Mouse (Mus musculus) skeletal muscle tissue, adult 2 months (tissue): ENCODE data around the gene Hoxc5.
A peak's percentile ranks its signal among the peaks of the same experiment; 100 is the strongest.

ENCODE experiments used
- DNase-seq: peaks from one replicate; pipeline ENCODE4 v3.0.0-alpha.2; 2012; ENCODE audit warnings: low read depth, low spot score

The Hoxc5 gene

GRCm38 (mm10) chr15:102945185-102946077, 21.8 kb upstream of the Hoxc5 start:
- DNase-seq: no peak

GRCm38 (mm10) chr15:102947276-102947675, 20.0 kb upstream of the Hoxc5 start:
- DNase-seq: no peak

- no peak for DNase-seq
Measured at GRCm38 (mm10) chr15:102948842-102949241, 18.4 kb upstream of the Hoxc5 start.

GRCm38 (mm10) chr15:102949696-102950095, 17.5 kb upstream of the Hoxc5 start:
- no peak for DNase-seq

GRCm38 (mm10) chr15:102950877-102951276, 16.4 kb upstream of the Hoxc5 start:
- no peak for DNase-seq

- DNase-seq: no peak
Measured at GRCm38 (mm10) chr15:102953561-102953960, 13.7 kb upstream of the Hoxc5 start.

- peak; percentile 45 for DNase-seq
Measured at GRCm38 (mm10) chr15:102954192-102955006, 12.8 kb upstream of the Hoxc5 start, which contains the start of gene Hoxc11. Hoxc11 (plus strand) TSS chr15:102954427.

GRCm38 (mm10) chr15:102955007-102955382, 12.2 kb upstream of the Hoxc5 start:
- DNase-seq: peak; percentile 40

- DNase-seq: peak; percentile 44
Measured at GRCm38 (mm10) chr15:102955833-102956640, 11.2 kb upstream of the Hoxc5 start.

- no peak for DNase-seq
Measured at GRCm38 (mm10) chr15:102956906-102957305, 10.3 kb upstream of the Hoxc5 start.

- DNase-seq: no peak
Measured at GRCm38 (mm10) chr15:102959663-102960191, 7.5 kb upstream of the Hoxc5 start.

- peak; percentile 46 for DNase-seq
Measured at GRCm38 (mm10) chr15:102961728-102962127, 5.5 kb upstream of the Hoxc5 start.

- no peak for DNase-seq
Measured at GRCm38 (mm10) chr15:102962492-102962891, 4.8 kb upstream of the Hoxc5 start.

- no peak for DNase-seq
Measured at GRCm38 (mm10) chr15:102963259-102963658, 4.0 kb upstream of the Hoxc5 start.

- DNase-seq: peak; percentile 83
Measured at GRCm38 (mm10) chr15:102963671-102964640, 3.3 kb upstream of the Hoxc5 start.

GRCm38 (mm10) chr15:102965003-102965891, 2.0 kb upstream of the Hoxc5 start:
- no peak for DNase-seq

GRCm38 (mm10) chr15:102965892-102966775, 1.1 kb upstream of the Hoxc5 start:
- DNase-seq: peak; percentile 98

GRCm38 (mm10) chr15:102966776-102967311, 399 bp upstream of the Hoxc5 start, which contains the start of gene Hoxc10:
Hoxc10 (plus strand) TSS chr15:102966796.
- DNase-seq: no peak
